Mouse (Mus musculus) adrenal gland, postnatal 14 days (tissue): Measurements from ENCODE around the gene Col9a3. TPM values are rescaled to one million over a fixed set of nuclear protein-coding genes. Genes with fewer than 3 reads are reported as not detected.

ENCODE experiments used
- DNase-seq: peaks from one replicate; pipeline ENCODE4 v3.0.0; 2021; ENCODE audit warnings: mixed read lengths
- long read RNA-seq, 2 experiments: library from polyadenylated mRNA; stranded (forward); transcript quantifications; one replicate each; pipeline ENCODE4 v2.0.0; 2021
- total RNA-seq: library from RNA; stranded (reverse); gene quantifications from 2 replicates; pipeline ENCODE4 v1.2.3, GENCODE M21; 2021

Gene Col9a3
- 0.44 and 1.1 TPM in 2 replicates for total RNA-seq
- long read RNA-seq, experiment 1, partial matches to known transcripts, result 0 of 1 reads
- long read RNA-seq, experiment 1, other reads (novel, unspliced or antisense), result 0 of 1 reads
- long read RNA-seq, experiment 2, result 0 reads

- no peak for DNase-seq
Observed at GRCm38 (mm10) chr2:180597490-180597889, at the start of gene Col9a3. Gene Col9a3, plus strand, starts transcription at chr2:180597790.

DNA sequence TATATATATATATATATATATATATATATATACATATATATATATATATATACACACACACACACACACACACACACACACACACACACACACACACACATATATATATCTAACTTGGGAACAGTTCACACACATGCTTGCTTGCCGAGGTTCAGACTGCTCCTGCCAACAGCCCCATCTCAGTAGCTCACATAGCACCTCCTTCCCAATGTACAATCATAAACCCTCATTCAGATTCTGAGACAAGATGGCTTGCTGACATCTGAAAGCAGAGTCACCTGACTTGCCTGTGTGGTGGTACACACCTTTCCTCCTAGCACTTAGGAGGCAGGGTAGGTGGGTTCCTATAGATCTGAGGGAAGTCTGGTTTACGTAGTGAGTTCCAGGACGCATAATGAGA lies 45.2 kb upstream of the Col9a3 start:
- no peak for DNase-seq

- DNase-seq, result no peak
Observed at GRCm38 (mm10) chr2:180555219-180555618, 42.4 kb upstream of the Col9a3 start.

- no peak for DNase-seq
Observed at GRCm38 (mm10) chr2:180556470-180556869, 41.1 kb upstream of the Col9a3 start.

DNA sequence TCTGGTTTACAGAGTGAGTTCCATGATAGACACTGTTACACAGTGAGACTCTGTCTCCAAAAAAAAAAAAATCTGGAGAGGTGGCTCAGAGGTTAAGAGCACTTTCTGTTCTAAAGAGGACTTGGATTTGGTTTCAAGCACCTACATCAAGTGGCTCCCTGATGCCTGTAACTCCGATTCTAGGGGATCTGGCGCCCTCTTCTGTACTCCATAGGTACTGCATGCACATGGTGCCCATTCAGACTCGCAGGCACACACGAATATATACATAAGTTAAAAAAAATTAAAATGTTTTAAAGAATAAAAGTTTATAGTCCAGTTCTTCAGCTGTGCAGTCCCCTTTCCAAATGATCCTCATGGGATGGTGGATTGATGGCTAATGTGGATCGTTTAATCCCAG lies 37.3 kb upstream of the Col9a3 start:
- DNase-seq, result no peak

GRCm38 (mm10) chr2:180562146-180562545 lies 35.4 kb upstream of the Col9a3 start:
- no peak for DNase-seq

DNA sequence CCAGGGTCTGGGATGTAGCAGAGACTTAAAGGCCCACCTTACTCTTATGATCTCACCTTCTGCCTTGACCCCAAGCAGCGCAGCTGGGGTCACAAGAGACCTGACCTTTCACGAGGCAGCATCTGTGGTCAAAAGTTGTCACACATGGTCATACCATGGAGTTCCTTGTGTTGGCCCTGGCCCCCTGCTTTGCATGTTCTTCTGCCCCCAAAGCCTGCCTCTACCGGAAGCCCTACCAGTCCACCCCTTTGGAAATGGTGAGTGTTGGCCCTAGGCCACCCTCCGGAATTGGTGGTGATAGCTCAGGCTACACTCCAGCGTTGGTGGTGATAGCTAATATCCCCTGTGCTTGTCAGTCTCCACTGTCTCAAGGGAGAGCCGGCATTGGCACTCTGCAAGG lies 34.3 kb upstream of the Col9a3 start:
- DNase-seq, result no peak

GRCm38 (mm10) chr2:180563841-180564240 lies 33.7 kb upstream of the Col9a3 start:
- DNase-seq, result no peak

DNA sequence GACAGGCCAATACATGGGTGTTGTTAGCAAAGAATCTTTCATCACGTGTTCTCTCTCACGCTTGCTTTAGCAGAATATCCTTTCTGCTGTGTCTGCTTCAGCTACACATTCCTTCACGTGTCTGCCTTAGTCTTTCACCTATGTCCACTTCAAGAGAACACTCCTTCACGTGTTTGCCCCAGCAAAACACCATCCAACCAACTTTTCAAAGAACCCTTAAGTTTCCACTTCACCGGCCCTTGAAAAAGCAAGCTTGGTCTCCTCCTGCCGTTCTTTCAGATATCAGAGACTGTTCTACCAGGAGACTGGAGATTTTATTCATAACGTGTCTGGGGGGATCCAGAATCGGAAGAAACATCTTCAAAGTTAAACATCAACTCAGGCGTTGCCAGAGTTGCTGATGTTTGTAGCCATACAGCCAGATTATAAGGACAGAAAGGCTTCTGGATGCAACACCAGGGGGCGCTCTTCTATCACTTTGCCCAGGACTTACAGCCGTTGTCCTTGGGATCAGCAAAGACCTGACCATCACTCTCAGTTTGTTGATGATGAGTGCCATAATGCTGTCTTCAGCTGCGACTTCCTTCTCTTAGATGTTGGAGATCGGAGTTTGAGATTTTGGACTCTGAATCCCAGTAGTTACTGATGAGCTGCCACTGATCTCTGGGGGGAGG lies 31.2 kb upstream of the Col9a3 start:
- peak; percentile 81 for DNase-seq

DNA sequence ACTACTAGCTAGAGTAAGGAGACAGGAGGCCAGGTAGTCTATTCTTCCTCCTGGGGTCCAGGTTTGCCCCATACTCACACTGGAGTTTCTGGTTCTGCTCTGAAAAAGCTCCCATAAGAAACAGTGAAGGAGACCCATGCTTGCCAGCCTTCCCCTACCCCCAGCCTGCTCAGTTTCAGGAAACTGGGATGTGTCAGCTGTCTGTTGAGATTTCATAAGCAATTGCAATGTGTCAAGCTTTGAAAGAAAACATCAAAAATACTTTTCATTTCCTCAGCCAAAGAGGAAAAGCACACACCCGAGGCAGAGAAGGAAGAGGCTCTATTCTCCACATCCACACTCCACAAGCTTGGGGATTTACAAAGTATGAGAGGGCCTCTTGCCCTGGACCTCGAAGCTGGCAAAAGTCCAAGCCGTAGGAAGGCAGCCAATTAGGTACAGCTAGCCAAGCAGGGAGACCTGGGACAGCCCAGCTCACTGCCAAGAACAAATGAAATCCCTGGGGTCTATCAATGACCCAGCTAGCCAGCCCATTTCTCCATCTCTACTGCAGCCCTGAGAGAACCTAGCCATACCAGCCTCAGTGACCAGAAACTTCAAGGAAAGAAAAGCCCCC lies 28.5 kb upstream of the Col9a3 start:
- peak; percentile 80 for DNase-seq

DNA sequence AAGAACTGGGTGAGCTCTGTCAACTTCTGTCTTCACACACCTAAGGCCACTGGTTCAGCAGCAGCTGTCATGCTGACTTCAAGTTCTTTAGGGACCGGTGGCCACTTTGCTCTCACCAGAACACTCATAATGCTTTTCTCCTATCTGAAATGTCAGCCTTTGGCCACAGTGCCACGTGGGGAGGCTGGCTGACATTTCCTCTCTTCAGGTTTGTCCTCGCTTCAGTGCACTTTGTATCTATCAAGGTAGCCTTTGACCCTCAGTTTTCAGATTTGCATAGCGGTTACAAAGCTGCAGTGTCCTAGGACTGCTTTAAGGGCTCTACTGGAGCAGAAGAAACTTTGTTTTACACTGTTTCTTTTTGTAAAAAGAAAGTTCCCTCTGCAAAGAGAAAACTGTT lies 21.1 kb upstream of the Col9a3 start:
- no peak for DNase-seq

DNA sequence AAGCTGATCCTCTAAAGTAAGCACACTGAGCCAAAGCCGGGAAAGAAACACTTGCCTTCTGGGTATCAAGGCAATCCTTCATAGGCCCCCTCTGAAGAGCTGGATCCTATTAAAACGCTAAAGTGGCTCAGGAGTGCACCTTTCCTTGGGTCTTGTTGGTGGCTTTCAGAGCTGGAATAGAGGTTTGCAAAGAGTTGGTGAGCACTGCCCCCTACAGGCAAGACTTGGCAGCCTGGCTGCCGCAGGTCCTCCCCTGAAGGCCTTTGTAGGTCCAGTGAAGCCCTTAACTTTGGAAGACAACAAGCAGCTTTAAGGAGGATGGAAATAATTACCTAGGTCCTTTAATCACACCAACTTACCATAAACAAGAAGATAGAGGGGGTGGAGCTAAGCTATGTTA lies 18.9 kb upstream of the Col9a3 start:
- DNase-seq, result peak; percentile 82

GRCm38 (mm10) chr2:180581002-180581401 lies 16.6 kb upstream of the Col9a3 start, which contains the start of gene Mrgbp:
Gene Mrgbp, plus strand, starts transcription at chr2:180581304.
- peak; percentile 48 for DNase-seq

GRCm38 (mm10) chr2:180582481-180583153 lies 15.0 kb upstream of the Col9a3 start:
- peak; percentile 99 for DNase-seq

DNA sequence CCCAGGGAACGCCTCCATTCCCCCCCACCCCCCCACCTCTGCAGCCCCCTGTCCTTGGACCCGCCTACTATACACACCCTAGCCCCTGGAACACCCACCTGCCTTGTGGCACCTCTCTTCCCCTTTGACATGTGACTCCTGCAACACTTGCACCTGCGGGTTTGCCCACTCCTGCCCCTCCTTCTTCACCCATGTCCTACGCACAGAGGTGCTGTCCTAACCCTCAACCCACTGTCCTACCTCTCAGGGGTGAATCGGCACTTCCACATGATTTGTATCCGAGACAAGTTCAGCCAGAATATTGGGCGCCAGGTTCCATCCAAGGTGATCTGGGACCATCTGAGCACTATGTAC lies 14.5 kb upstream of the Col9a3 start:
- no peak for DNase-seq

DNA sequence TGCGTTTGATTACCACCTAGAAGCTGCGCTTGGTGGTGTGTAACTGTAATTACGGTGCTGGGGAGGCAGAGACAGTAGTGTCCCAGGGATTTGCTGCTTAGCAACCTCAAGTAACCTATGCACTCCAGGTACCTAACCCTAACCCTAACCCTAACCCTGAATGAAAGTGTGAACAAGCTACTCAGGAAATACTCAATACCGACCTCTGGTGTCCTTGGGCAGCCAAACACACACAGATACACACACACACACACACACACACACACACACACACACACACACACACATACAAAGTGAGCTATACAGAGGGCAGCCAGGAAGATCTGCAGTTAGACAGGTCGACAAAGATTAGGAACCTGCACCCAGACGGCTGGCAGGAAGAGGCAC lies 8.9 kb upstream of the Col9a3 start:
- DNase-seq, result no peak

DNA sequence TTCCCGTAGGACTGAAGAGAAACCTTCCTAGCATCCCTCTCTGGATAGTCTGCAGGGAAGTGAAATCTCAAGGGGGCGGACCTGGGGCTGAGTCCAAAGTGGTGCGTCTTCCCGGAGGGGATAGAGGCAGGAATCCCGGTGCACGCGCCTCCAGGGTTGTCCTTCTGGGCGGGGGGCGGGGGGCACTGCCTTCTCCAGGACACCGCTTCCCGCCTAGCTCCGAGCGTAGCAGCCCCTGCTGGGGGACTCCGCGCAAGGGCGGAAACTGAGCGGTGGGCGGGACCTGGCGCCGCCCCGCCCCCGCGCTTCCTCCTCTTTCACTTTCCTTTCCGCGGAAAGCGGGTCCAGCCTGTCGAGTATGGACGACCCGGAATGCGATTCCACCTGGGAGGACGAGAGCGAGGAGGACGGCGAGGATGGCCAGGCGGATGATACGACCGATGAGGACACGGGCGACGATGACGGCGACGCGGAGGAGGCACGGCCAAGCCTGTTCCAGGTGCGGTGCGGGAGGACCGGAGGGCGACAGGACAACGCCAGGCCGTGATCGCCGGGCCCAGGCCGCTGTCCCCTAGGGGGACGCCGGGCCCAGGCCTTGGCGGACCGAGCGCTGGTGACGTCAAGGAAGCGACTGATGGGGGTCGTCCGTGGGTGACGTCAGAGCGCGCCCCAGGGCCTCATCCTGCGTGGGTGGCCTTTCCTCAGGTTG lies 8.3 kb upstream of the Col9a3 start, which contains the start of gene Ogfr:
Gene Ogfr (plus strand): TSS at position 123 of the 709 bp plus-strand sequence.
- peak; percentile 90 for DNase-seq

GRCm38 (mm10) chr2:180598157-180598705 lies 641 bp downstream of the Col9a3 start:
- DNase-seq, result no peak

- DNase-seq, result no peak
Observed at GRCm38 (mm10) chr2:180600569-180601021, 3.0 kb downstream of the Col9a3 start.

DNA sequence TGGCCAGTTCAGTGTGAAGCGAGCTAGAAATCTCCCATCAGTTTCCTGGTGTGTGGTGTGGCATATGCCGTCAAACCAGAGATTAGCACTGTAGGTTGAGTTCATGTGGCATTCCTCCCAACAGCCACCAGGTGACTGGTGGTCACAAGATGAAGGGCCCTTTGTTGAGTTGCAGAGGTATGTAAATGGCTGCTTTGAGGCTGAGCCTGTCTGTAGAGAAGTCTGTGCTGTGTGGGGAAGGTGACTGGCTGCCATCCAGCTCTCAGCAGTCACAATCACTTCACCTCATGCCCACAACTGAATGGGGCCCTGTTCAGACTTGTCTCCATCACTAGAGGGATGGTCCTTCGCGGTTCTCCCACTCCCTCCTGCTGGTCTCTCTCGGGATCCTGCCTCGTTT lies 7.2 kb downstream of the Col9a3 start:
- no peak for DNase-seq

DNA sequence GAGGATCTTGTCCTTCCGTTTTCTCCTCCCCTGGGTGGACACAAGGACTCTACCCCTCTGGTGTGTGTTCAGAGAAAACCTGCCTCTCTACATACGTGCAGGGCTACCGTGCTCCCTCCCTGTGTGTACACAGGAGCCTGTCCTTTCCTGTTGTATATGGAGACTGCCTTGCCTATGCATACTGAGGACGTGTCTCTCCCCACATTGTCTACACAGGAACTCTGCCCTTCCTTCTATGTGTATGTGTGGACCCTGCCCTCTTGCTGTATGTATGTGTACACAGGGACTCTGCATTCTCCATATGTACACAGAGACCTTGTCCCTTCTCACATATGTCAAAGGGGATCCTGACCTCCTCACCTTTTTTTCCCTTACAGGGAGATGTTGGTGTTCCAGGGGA lies 12.7 kb downstream of the Col9a3 start:
- no peak for DNase-seq

GRCm38 (mm10) chr2:180611882-180612281 lies 14.3 kb downstream of the Col9a3 start:
- DNase-seq, result no peak
